Comparison of ENCODE assay signal across 11 mouse cellular contexts in the genomic region with DNA sequence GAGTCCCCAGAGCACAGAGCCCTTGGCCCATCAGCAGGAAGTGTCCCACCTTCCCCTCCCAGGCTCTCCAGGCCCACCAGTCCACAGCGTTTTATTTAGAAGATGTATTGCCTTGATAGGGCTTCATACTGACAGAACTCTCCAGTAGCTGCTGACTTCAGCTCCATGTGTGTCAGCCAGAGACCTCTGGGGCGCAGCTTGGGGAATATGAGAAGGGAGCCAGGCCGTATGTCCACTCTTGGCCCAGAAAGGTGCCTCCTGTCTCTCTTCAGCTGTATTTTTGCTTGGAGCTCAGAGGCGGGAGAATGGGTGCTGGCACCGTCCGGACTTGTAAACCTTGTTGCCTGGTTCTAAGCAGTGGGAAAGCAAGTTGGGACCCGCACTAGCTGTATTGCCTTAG. TPM values are rescaled to one million over a fixed set of nuclear protein-coding genes. Genes with fewer than 3 reads are reported as not detected.
A peak's percentile ranks its signal among the peaks of the same experiment; 100 is the strongest.
DNase-seq lines count a peak whose midpoint lies in the region; ATAC-seq lines count a peak whose summit lies in the region.
"Had no signal": no experiment of that assay in that cellular context is flagged by ENCODE, and none has a peak within 500 bp of the region (broad histone marks: within the 10 kb centered on the region; RNA-seq: fewer than 3 reads in every experiment).

No protein-coding gene starts in this region.

- H3K36me3 ChIP-seq in lung, embryonic 15.5 days, result peaks cover 65% of the 10 kb centered on the region
- peaks cover 85% of the 10 kb centered on the region for H3K36me3 ChIP-seq in limb, embryonic 10.5 days

- no peak overlapping the region for H3K4me3 ChIP-seq in lung, embryonic 15.5 days
- no peak overlapping the region for H3K4me3 ChIP-seq in limb, embryonic 10.5 days
- H3K4me3 ChIP-seq: liver, embryonic 15.5 days; neural tube, embryonic 13.5 days had no signal

- ATAC-seq in lung, embryonic 15.5 days (ENCODE audit: borderline replicate concordance, extremely low read depth, low FRiP score, low TSS enrichment), result no peak

- no peaks in the 10 kb centered on the region for H3K27me3 ChIP-seq in lung, embryonic 15.5 days
- no peaks in the 10 kb centered on the region for H3K27me3 ChIP-seq in limb, embryonic 10.5 days (ENCODE audit: low read depth, poor library complexity, severe bottlenecking)
- H3K27me3 ChIP-seq: CH12.LX; liver, embryonic 15.5 days; neural tube, embryonic 13.5 days had no signal

- H3K27ac ChIP-seq in lung, embryonic 15.5 days, result peak overlapping the region; percentile 2; the same call in 1 of the 2 replicates
- peak overlapping the region; percentile 43 for H3K27ac ChIP-seq in limb, embryonic 10.5 days
- H3K27ac ChIP-seq: liver, embryonic 15.5 days had no signal

- DNase-seq in gastrocnemius, adult 8-10 months (ENCODE audit: low spot score in 2 of 2), result peak; percentile 28 to 52
- no peak for DNase-seq in gastrocnemius, postnatal 10 days
- no peak for DNase-seq in lung, postnatal 4 days
- DNase-seq in cerebellum, postnatal 25 days, result peak; percentile 68 to 69
- DNase-seq in limb, embryonic 10.5 days (ENCODE audit: low spot score), result no peak
- DNase-seq in neural tube, embryonic 10.5 days (ENCODE audit: extremely low spot score, low spot score), result no peak
- DNase-seq: kidney, postnatal 10 days had no signal

- peaks cover 47% of the 10 kb centered on the region for H3K4me1 ChIP-seq in lung, embryonic 15.5 days
- peaks cover 51% of the 10 kb centered on the region for H3K4me1 ChIP-seq in limb, embryonic 10.5 days

- no peak overlapping the region for H3K4me2 ChIP-seq in lung, embryonic 15.5 days
- H3K4me2 ChIP-seq: liver, embryonic 15.5 days; neural tube, embryonic 13.5 days had no signal

- no peak overlapping the region for H3K9ac ChIP-seq in lung, embryonic 15.5 days
- H3K9ac ChIP-seq: liver, embryonic 15.5 days; neural tube, embryonic 13.5 days had no signal

- WGBS in lung, embryonic 15.5 days, result 83% methylated on average over 7 of the region's 7 CpGs
- WGBS in limb, embryonic 10.5 days, result 79% methylated on average over 7 of the region's 7 CpGs

- no peaks in the 10 kb centered on the region for H3K9me3 ChIP-seq in lung, embryonic 15.5 days
- H3K9me3 ChIP-seq in limb, embryonic 10.5 days (replicated peaks), result no peaks in the 10 kb centered on the region
- H3K9me3 ChIP-seq: liver, embryonic 15.5 days; neural tube, embryonic 13.5 days had no signal

RNA-seq across cellular contexts. Expression of a gene that starts 11.8 kb away (rescaled TPM):
- total RNA-seq in gastrocnemius, adult 8-10 months (2022), result 100 to 1,000 TPM; 566 to 724 (median 629) TPM
- total RNA-seq in gastrocnemius, postnatal 10 days (2021), result 100 to 1,000 TPM; 938 to 959 TPM
- polyA plus RNA-seq in lung, embryonic 15.5 days (2015; fragmentation: Nextera tagmentation; extraction: Ambion mirVana), result 1,589 and 1,600 TPM in 2 replicates
- polyA plus RNA-seq in limb, embryonic 10.5 days (2016; fragmentation: Nextera tagmentation; extraction: Ambion mirVana), result 1,442 and 1,757 TPM in 2 replicates

RNA-seq across cellular contexts. Expression of a gene that starts 17.6 kb away (rescaled TPM):
- total RNA-seq in gastrocnemius, adult 8-10 months (2022), result 10 to 100 TPM; 28.1 to 31.2 (median 30.6) TPM
- 10 to 100 TPM; 33.4 to 41.7 TPM for total RNA-seq in gastrocnemius, postnatal 10 days (2021)
- 35.6 and 40.0 TPM in 2 replicates for polyA plus RNA-seq in lung, embryonic 15.5 days (2015; fragmentation: Nextera tagmentation; extraction: Ambion mirVana)
- polyA plus RNA-seq in limb, embryonic 10.5 days (2016; fragmentation: Nextera tagmentation; extraction: Ambion mirVana), result 63.3 and 63.8 TPM in 2 replicates

RNA-seq across cellular contexts. Expression of a gene that starts 40.9 kb away (rescaled TPM):
- total RNA-seq in gastrocnemius, adult 8-10 months (2022), result 10 to 100 TPM; 76.0 to 89.9 (median 78.1) TPM
- total RNA-seq in gastrocnemius, postnatal 10 days (2021), result 100 to 1,000 TPM; 107 to 130 TPM
- 57.1 and 58.6 TPM in 2 replicates for polyA plus RNA-seq in lung, embryonic 15.5 days (2015; fragmentation: Nextera tagmentation; extraction: Ambion mirVana)
- 36.8 and 45.3 TPM in 2 replicates for polyA plus RNA-seq in limb, embryonic 10.5 days (2016; fragmentation: Nextera tagmentation; extraction: Ambion mirVana)

Comparison
In these comparisons a context has a peak if more than half of its experiments do, and no peak if none do; other contexts are left out.
1. DNase-seq: peak in gastrocnemius, adult 8-10 months (2 of 2) and cerebellum, postnatal 25 days (2 of 2); none in gastrocnemius, postnatal 10 days (single experiment), lung, postnatal 4 days (0 of 2), limb, embryonic 10.5 days (single experiment) and neural tube, embryonic 10.5 days (single experiment).